8 mouse cellular contexts compared by ENCODE assay signal in the genomic region with DNA sequence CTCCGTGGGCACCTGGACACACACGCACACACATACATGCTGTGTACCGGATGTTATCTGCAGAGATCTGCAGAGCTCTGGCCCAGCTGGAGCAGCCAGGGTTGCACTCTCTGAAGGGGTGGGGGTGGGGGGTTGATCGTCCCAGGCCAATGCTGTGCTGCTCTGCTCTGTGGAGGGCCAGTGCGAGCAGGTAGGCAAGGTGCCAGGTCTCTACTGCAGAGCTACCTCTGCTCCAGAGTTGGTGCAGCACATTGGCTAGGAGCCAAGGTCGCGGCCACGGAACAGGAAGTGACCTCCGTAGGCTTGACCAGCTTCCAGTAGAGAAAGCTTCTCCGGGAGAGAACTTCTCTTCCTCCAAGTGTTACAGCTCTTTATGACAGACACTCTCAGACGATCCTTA. TPM values are rescaled to one million over a fixed set of nuclear protein-coding genes. Genes with fewer than 3 reads are reported as not detected.
DNase-seq lines count a peak whose midpoint lies in the region; ATAC-seq and TF ChIP-seq lines count a peak whose summit lies in the region.

No protein-coding gene starts in this region.

- H3K4me3 ChIP-seq in intestine, embryonic 16.5 days (ENCODE audit: low read length): no peak overlapping the region
- 0 out of 2 replicates have a peak overlapping the region, but pooled peaks have one; percentile 12 for H3K4me3 ChIP-seq in liver, postnatal 0 days (ENCODE audit: low read depth, low read length)

- H3K27ac ChIP-seq in intestine, embryonic 16.5 days (ENCODE audit: low read length): peak overlapping the region; percentile 69
- H3K27ac ChIP-seq in liver, postnatal 0 days (ENCODE audit: low read depth): peak overlapping the region; percentile 78

- H3K9ac ChIP-seq in intestine, embryonic 16.5 days (ENCODE audit: low read depth, low read length): peak overlapping the region; percentile 26; the same call in 1 of the 2 replicates
- H3K9ac ChIP-seq in liver, postnatal 0 days (replicated peaks): no peak overlapping the region

- no peaks in the 10 kb centered on the region for H3K9me3 ChIP-seq in intestine, embryonic 16.5 days (ENCODE audit: control insufficient read depth, low read length)
- no peaks in the 10 kb centered on the region for H3K9me3 ChIP-seq in liver, postnatal 0 days (ENCODE audit: low read length)

- peaks cover 25% of the 10 kb centered on the region for H3K4me1 ChIP-seq in intestine, embryonic 16.5 days (ENCODE audit: control insufficient read depth, insufficient read depth, low read length)
- peaks cover 30% of the 10 kb centered on the region for H3K4me1 ChIP-seq in liver, postnatal 0 days (ENCODE audit: insufficient read depth)

- no peaks in the 10 kb centered on the region for H3K36me3 ChIP-seq in intestine, embryonic 16.5 days (ENCODE audit: control insufficient read depth, insufficient read depth, low read length)
- no peaks in the 10 kb centered on the region; the same call in 1 of the 2 replicates for H3K36me3 ChIP-seq in liver, postnatal 0 days (replicated peaks; ENCODE audit: insufficient read depth, low read length)

- no peaks in the 10 kb centered on the region for H3K27me3 ChIP-seq in intestine, embryonic 16.5 days (replicated peaks; ENCODE audit: control insufficient read depth, insufficient read depth, low read length)
- no peaks in the 10 kb centered on the region for H3K27me3 ChIP-seq in liver, postnatal 0 days (ENCODE audit: insufficient read depth, low read length)

- WGBS in intestine, embryonic 16.5 days: 26% methylated on average over 11 of the region's 11 CpGs
- 8% methylated on average over 11 of the region's 11 CpGs for WGBS in liver, postnatal 0 days (ENCODE audit: insufficient replicate concordance)

- ATAC-seq in intestine, embryonic 16.5 days: peak; percentile 81
- peak; percentile 91 for ATAC-seq in liver, postnatal 0 days

- H3K4me2 ChIP-seq in intestine, embryonic 16.5 days (ENCODE audit: low read depth, low read length): peak overlapping the region; percentile 44
- H3K4me2 ChIP-seq in liver, postnatal 0 days (ENCODE audit: low read depth, low read length): peak overlapping the region; percentile 51

- TF ChIP-seq EP300 in liver, postnatal 0 days (IDR thresholded peaks at IDR 0.05; ENCODE audit: low read depth): no peak

- TF ChIP-seq CTCF in liver, postnatal 0 days (IDR thresholded peaks at IDR 0.05; ENCODE audit: low read depth): no peak

- peak; percentile 58 for DNase-seq in right cerebral cortex, postnatal 14 days
- DNase-seq in right cerebral cortex, postnatal 4 days: no peak
- DNase-seq in gastrocnemius, adult 8-10 months (ENCODE audit: low spot score in 2 of 2): peak; percentile 58 to 74
- DNase-seq in liver, postnatal 0 days: peak; percentile 87
- DNase-seq in spleen, postnatal 14 days (ENCODE audit: low spot score in 2 of 2): peak; percentile 24 to 38
- DNase-seq in embryo, embryonic 11 days: no peak
- DNase-seq in right cerebral cortex, postnatal 25 days: no peak

RNA-seq across cellular contexts. Expression of a gene that starts 12.5 kb away (rescaled TPM):
- 1 to 10 TPM; 6.2 to 9.9 (median 7.0) TPM for total RNA-seq in gastrocnemius, adult 8-10 months (2022)
- 203 and 218 TPM in 2 replicates for polyA plus RNA-seq in intestine, embryonic 16.5 days (2015; fragmentation: Nextera tagmentation; extraction: Ambion mirVana)
- 30.9 and 31.8 TPM in 2 replicates for polyA plus RNA-seq in liver, postnatal 0 days (2015; fragmentation: Nextera tagmentation; extraction: Ambion mirVana)

RNA-seq across cellular contexts. Expression of a gene that starts 33.9 kb away (rescaled TPM):
- 1 to 10 TPM; 3.4 to 6.5 (median 4.9) TPM for total RNA-seq in gastrocnemius, adult 8-10 months (2022)
- 27.2 and 27.7 TPM in 2 replicates for polyA plus RNA-seq in intestine, embryonic 16.5 days (2015; fragmentation: Nextera tagmentation; extraction: Ambion mirVana)
- 11.0 and 12.7 TPM in 2 replicates for polyA plus RNA-seq in liver, postnatal 0 days (2015; fragmentation: Nextera tagmentation; extraction: Ambion mirVana)

Comparison
In these comparisons a context has a peak if more than half of its experiments do, and no peak if none do; other contexts are left out.
1. DNase-seq: peak in right cerebral cortex, postnatal 14 days (single experiment), gastrocnemius, adult 8-10 months (2 of 2), liver, postnatal 0 days (single experiment) and spleen, postnatal 14 days (2 of 2); none in right cerebral cortex, postnatal 4 days (single experiment), embryo, embryonic 11 days (single experiment) and right cerebral cortex, postnatal 25 days (single experiment).